ENCODE assay signal across 17 mouse cellular contexts in genomic region chr17:50415331-50416005, GRCm38 (mm10).
DNase-seq lines count a peak whose midpoint lies in the region; ATAC-seq and TF ChIP-seq lines count a peak whose summit lies in the region.
"Had no signal": no experiment of that assay in that cellular context is flagged by ENCODE, and none has a peak within 500 bp of the region (broad histone marks: within the 10 kb centered on the region; RNA-seq: fewer than 3 reads in every experiment).

No protein-coding gene starts in this region.

- DNase-seq in spleen, postnatal 36 days (ENCODE audit: low spot score in 2 of 2), result peak; percentile 31 to 39
- no peak for DNase-seq in spleen, postnatal 10 days (ENCODE audit: low spot score in 2 of 2)
- peak; percentile 83 for DNase-seq in MEL (ENCODE audit: low read depth, low spot score)
- peak; percentile 17 to 29 for DNase-seq in natural killer cell, adult 2 months (ENCODE audit: low spot score in 2 of 2)
- DNase-seq in kidney, adult 18-20 months, result no peak
- DNase-seq in right cerebral cortex, postnatal 14 days, result no peak
- no peak for DNase-seq in cerebellum, postnatal 25 days
- DNase-seq: adrenal gland, adult 8-10 months; gastrocnemius, postnatal 14 days had no signal

- peaks cover 0 to 39% of the 10 kb centered on the region in 2 experiments; a peak in 2 of 4 replicates for H3K36me3 ChIP-seq in MEL (ENCODE audit: control insufficient read depth in 1 of 2, insufficient read depth in 2 of 2, low read length in 2 of 2)
- H3K36me3 ChIP-seq: forebrain, embryonic 15.5 days; G1E; heart, embryonic 15.5 days; midbrain, embryonic 12.5 days; neural tube, embryonic 13.5 days had no signal

- ATAC-seq in granulocyte monocyte progenitor cell, adult 5-6 weeks (replicated peaks; ENCODE audit: poor library complexity, severe bottlenecking), result peak; percentile 93
- ATAC-seq: forebrain, embryonic 15.5 days had no signal

- H3K4me1 ChIP-seq in MEL (ENCODE audit: control insufficient read depth in 1 of 2, insufficient read depth in 2 of 2, low read length in 2 of 2), result peaks cover 21 to 39% of the 10 kb centered on the region in 2 experiments
- H3K4me1 ChIP-seq: forebrain, embryonic 15.5 days; heart, embryonic 15.5 days; midbrain, embryonic 12.5 days; neural tube, embryonic 13.5 days had no signal

- H3K9me3 ChIP-seq in MEL (replicated peaks; ENCODE audit: insufficient read depth, low read length), result no peaks in the 10 kb centered on the region
- H3K9me3 ChIP-seq: forebrain, embryonic 15.5 days; heart, embryonic 15.5 days had no signal

- TF ChIP-seq CTCF in MEL (IDR thresholded peaks at IDR 0.05 in 2 of 3, conservative IDR thresholded peaks at IDR 0.05 in 1 of 3; ENCODE audit: control insufficient read depth in 1 of 3, insufficient read depth in 1 of 3, low read depth in 2 of 3, low read length in 3 of 3, poor library complexity in 1 of 3, severe bottlenecking in 1 of 3), result no peak

- H3K79me2 ChIP-seq in MEL (ENCODE audit: control insufficient read depth, insufficient read depth, low read length, poor library complexity), result no peaks in the 10 kb centered on the region

- TF ChIP-seq POLR2A in MEL (IDR thresholded peaks at IDR 0.05; ENCODE audit: control insufficient read depth in 1 of 2, insufficient read depth in 1 of 2, low read depth in 1 of 2, low read length in 2 of 2, poor library complexity in 1 of 2), result no peak

- peak overlapping the region; percentile 18 to 43 for H3K4me3 ChIP-seq in MEL (ENCODE audit: control insufficient read depth in 1 of 2, insufficient read depth in 1 of 2, low read depth in 2 of 2, low read length in 2 of 2)
- H3K4me3 ChIP-seq: forebrain, embryonic 15.5 days; heart, embryonic 15.5 days; midbrain, embryonic 12.5 days; neural tube, embryonic 13.5 days had no signal

- no peaks in the 10 kb centered on the region for H3K27me3 ChIP-seq in MEL (ENCODE audit: control insufficient read depth in 1 of 2, insufficient read depth in 2 of 2, low read length in 2 of 2)
- H3K27me3 ChIP-seq: forebrain, embryonic 15.5 days; heart, embryonic 15.5 days; midbrain, embryonic 12.5 days; neural tube, embryonic 13.5 days had no signal

- peak overlapping the region; percentile 42 for H3K9ac ChIP-seq in MEL (ENCODE audit: control insufficient read depth, low read depth, low read length, poor library complexity, severe bottlenecking)
- H3K9ac ChIP-seq: forebrain, embryonic 15.5 days; heart, embryonic 15.5 days; hindbrain, embryonic 14.5 days; liver, embryonic 14.5 days; midbrain, embryonic 12.5 days; neural tube, embryonic 13.5 days had no signal

- TF ChIP-seq EP300 in MEL (IDR thresholded peaks at IDR 0.05; ENCODE audit: low read depth in 1 of 2, low read length in 2 of 2), result peak; percentile 56 to 78

- no peak for TF ChIP-seq RAD21 in MEL (IDR thresholded peaks at IDR 0.05; ENCODE audit: low read depth, low read length)

- peak overlapping the region; percentile 75 for H3K27ac ChIP-seq in MEL (ENCODE audit: control insufficient read depth, low read depth, low read length)
- H3K27ac ChIP-seq: forebrain, embryonic 15.5 days; heart, embryonic 15.5 days; hindbrain, embryonic 14.5 days; liver, embryonic 14.5 days; midbrain, embryonic 12.5 days; neural tube, embryonic 13.5 days had no signal

TF ChIP-seq in MEL, 35 proteins besides CTCF, POLR2A, EP300 and RAD21:
- TF ChIP-seq TAL1 (IDR thresholded peaks at IDR 0.05; ENCODE audit: low read length), result peak; percentile 45
- TF ChIP-seq RCOR1 (IDR thresholded peaks at IDR 0.05; ENCODE audit: low read depth, low read length), result peak; percentile 66; the same call in 1 of the 2 replicates
- no peak for TF ChIP-seq SMC3 (IDR thresholded peaks at IDR 0.05; ENCODE audit: low read depth, low read length)
- TF ChIP-seq ELF1 (IDR thresholded peaks at IDR 0.05; ENCODE audit: low read depth, low read length), result peak; percentile 34; the same call in 1 of the 2 replicates
- peak; percentile 49 for TF ChIP-seq GATA1 (IDR thresholded peaks at IDR 0.05; ENCODE audit: low read depth, low read length)
- no peak for TF ChIP-seq KAT2A (conservative IDR thresholded peaks at IDR 0.05; ENCODE audit: low read depth, low read length)
- TF ChIP-seq MAFK (IDR thresholded peaks at IDR 0.05; ENCODE audit: borderline replicate concordance, low read depth, low read length), result peak; percentile 75; the same call in 1 of the 2 replicates
- peak; percentile 64 for TF ChIP-seq SIN3A (IDR thresholded peaks at IDR 0.05; ENCODE audit: low read length)
- TF ChIP-seq ZMIZ1 (IDR thresholded peaks at IDR 0.05; ENCODE audit: low read depth, low read length), result no peak
- TF ChIP-seq ETS1 (IDR thresholded peaks at IDR 0.05; ENCODE audit: low read depth, low read length), result peak; percentile 47
- TF ChIP-seq UBTF (IDR thresholded peaks at IDR 0.05; ENCODE audit: borderline replicate concordance, insufficient read depth, low read depth, low read length), result 0 out of 2 replicates have a peak, but pooled peaks have one; percentile 49
- peak; percentile 45; the same call in 1 of the 2 replicates for TF ChIP-seq TCF12 (IDR thresholded peaks at IDR 0.05; ENCODE audit: low read depth, low read length)

Comparison
In these comparisons a context has a peak if more than half of its experiments do, and no peak if none do; other contexts are left out.
1. DNase-seq: peak in spleen, postnatal 36 days (2 of 2), MEL (single experiment) and natural killer cell, adult 2 months (2 of 2); none in spleen, postnatal 10 days (0 of 2), kidney, adult 18-20 months (single experiment), right cerebral cortex, postnatal 14 days (single experiment) and cerebellum, postnatal 25 days (0 of 2).